Mouse (Mus musculus) gastrocnemius, postnatal 36 days (tissue): ENCODE measurements around the gene Zpbp. TPM values are rescaled to one million over a fixed set of nuclear protein-coding genes. Genes with fewer than 3 reads are reported as not detected.

Experiments
- DNase-seq, 2 experiments: peaks; one replicate each; pipeline ENCODE4 v3.0.0; 2022
- intact Hi-C: fragments of 180-260 bp; cut with DNase I; formaldehyde crosslinking; loops from one replicate; pipeline ENCODE4 v1.15.1; 2025
- long read RNA-seq, 2 experiments: library from polyadenylated mRNA; stranded (forward); transcript quantifications; one replicate each; pipeline ENCODE4 v2.0.0; 2021
- total RNA-seq, 2 experiments: library from RNA; stranded (reverse); gene quantifications; 2 replicates each; pipeline ENCODE4 v1.2.3; 2021

Zpbp gene
- total RNA-seq: under 1 TPM; 0.15 to 0.20 TPM
- long read RNA-seq, experiment 1, partial matches to known transcripts: 1 of 1 reads
- long read RNA-seq, experiment 1, other reads (novel, unspliced or antisense): 0 of 1 reads
- long read RNA-seq, experiment 2: 0 reads

DNA sequence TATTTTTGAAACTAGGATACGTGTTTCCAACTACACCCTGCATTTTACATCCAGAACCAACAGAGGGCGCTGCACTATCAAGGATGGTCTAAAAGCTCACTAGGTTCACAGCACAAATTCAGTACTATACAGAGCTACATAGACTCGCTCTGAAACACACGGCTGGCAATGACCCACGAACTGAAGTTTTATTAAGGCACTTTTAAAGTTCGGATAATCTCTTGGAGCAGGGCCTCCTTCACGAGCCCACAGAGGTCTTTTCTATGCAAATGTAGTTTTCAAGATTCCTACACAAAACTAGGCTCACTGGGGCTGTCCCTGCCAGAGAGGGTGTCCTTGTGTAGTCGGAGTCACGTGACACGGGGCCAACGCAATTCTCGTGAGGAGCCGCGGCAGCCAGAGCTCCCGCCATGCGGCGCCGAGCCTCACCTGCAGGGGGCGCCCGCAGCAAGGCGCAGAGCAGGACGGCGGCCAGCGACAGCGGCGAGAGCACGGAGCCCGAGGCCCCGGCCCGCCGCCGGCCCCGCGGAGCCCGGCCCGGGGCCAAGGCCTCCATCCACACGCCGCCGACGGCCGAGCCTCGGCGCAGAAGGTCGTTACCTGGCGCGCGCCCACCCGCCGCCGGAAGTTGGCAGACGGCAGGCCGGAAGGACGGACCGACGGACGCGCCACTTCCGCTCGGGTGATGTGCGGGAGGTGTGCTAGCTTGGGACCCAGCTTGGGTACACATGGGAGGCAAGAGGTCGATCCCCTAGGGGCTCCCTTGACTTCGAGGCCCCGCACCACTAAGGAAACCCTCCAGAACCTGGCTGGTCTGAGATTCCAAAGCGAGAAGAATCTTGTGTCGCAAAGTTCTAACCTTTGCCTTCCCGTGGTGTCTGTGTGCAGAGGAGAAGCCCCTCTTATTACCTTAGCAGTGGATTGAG is at the start of gene Zpbp, which contains the start of gene Spata48:
Gene Zpbp, minus strand, starts transcription at position 774 of the 926 bp plus-strand sequence.
Gene Spata48, plus strand, starts transcription at position 460 of the 926 bp plus-strand sequence.
- intact Hi-C loops: no loop called here
- peak; percentile 65 to 74 for DNase-seq

GRCm38 (mm10) chr11:11509413-11509812 is 47.2 kb upstream of the Zpbp start:
- intact Hi-C loops: no loop called here
- no peak for DNase-seq

- intact Hi-C loops: no loop called here
- no peak for DNase-seq
These were observed 44.0 kb upstream of the Zpbp start for GRCm38 (mm10) chr11:11506187-11506586.

DNA sequence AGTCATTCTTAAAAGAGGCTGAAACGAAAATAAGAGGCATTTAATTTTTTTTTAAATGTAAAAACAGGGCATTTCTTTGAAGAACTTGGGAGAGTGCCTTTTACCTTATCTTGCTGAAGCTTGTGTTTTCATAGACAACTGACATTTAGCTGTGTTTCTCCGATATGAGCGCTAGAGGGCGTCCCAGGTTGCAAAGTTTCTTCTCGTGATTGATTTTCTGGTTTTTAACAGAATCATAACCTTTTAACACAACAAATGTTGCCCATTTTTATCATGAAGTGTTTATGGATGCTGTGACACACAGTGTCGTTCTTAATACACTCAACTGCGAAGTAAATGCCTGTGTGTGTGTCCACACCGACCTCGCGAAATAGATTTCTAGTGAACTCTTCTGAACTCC is 37.7 kb upstream of the Zpbp start:
- DNase-seq: no peak
- intact Hi-C loops: no loop called here

DNA sequence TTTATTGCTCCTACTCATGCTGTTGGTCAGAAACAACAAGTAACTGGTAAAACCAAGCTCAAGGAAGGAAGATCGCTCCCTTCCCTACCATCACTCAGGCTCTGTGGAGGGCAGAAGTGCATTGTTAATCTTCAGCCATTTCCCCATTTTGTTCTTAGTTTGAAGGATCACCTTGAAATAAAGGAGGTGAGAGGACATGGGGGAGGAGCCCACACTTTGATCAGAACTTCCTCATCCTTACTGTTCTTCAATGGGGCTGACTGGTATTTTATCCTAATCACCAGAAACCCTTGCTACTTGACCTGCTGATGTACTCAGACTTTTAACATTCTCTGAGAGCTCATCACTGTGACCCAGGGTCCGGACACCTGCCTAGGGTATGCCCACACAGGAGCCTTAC is 33.5 kb upstream of the Zpbp start:
- no peak for DNase-seq
- intact Hi-C loops: no loop called here

DNA sequence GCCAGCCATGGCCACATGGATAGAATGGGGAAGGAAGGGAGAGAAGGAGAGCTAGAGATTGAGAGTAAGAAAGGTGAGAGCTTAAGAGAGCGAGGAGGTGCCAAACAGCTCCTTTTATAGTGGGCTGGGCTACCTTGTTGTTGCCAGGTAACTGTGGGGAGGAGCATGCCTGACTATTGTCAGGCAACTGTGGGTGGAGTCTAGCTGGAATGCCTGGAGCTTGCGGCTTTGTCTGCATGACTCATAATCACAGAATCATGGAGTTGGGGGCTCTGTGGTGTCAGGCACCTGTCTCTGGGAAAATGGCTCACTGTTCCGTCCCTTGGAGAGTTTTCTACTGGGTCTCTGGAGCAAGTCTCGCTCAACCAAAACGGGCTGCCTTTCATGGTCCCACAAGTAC is 29.8 kb upstream of the Zpbp start:
- DNase-seq: no peak
- intact Hi-C loops: no loop called here

DNA sequence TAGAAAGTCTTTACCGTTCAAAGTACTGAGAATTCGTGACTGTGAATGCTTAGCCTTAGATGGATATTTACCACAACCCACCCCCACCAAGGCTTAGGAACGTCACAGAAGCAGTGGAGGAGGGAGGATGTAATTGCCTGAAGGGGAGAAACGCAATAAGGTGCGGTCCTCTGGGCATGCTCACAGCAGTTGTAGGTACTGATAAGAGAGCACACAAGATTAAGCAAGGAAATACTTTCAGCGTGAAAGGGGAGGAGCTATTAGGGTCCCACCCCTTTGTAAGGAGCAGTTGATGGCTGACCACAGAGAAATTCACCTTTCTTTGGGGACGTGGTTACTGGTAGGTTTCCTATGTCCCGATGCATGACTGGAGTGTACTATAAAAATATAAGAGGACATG is 22.2 kb upstream of the Zpbp start:
- no peak for DNase-seq
- intact Hi-C loops: no loop called here

DNA sequence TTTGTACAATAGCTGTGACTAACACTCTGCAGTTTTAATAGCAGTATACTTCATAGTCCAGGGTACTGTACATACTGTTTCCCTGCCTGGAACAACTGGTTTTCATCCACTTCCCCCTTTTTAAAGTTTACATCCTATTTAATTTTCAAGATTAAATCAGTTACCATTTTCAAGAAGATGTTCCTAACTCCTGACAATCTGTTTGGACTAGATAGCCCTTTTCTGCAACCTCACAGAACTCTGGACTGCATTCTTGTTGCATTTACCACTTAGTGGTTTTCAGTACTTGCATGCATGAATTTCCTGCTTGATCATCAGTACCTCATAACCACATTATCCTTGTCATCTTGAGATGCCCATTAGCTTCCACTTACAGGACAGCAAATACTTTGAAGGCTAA is 6.7 kb upstream of the Zpbp start:
- DNase-seq: no peak
- intact Hi-C loops: no loop called here

DNA sequence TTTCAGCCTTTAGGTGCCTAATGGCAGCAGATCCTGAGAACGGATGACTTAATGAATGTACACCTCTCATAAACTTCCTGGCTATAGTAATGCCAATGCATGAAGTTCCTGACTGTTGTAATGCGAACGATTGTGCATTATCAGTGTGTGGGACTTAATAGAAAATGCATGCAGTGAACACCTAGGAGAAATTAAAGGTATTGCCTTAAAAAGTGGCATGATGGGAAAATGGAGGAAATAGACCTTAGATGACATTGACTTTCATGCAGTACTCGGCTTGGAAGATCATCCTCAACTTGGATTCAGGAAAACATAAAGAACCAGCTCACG is 318 bp upstream of the Zpbp start:
- intact Hi-C loops: no loop called here
- no peak for DNase-seq

GRCm38 (mm10) chr11:11455037-11455436 is 7.2 kb downstream of the Zpbp start:
- DNase-seq: no peak
- intact Hi-C loops: no loop called here

- DNase-seq: no peak
- intact Hi-C loops: no loop called here
These were observed 44.9 kb downstream of the Zpbp start for GRCm38 (mm10) chr11:11417356-11417755.

DNA sequence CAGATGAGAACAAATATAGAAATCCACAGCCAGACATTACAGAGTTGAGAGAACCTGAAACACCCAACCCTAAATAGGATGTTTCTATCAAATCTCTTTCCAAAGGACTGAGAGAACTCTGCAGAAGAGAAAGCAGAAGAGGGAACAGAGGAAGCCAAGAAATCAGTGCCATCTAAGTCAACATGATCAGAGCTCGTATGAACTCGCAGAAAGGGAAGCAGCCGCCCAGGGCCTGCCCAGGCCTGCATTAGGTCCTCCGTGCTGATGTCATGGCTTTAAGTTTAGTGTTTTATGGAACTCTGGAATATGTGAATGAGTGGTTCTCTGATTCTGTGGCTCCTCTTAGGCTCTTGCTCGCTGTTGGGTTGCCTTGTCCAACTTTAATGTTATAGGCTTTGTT is 48.0 kb downstream of the Zpbp start:
- no peak for DNase-seq
- intact Hi-C loops: no loop called here

DNA sequence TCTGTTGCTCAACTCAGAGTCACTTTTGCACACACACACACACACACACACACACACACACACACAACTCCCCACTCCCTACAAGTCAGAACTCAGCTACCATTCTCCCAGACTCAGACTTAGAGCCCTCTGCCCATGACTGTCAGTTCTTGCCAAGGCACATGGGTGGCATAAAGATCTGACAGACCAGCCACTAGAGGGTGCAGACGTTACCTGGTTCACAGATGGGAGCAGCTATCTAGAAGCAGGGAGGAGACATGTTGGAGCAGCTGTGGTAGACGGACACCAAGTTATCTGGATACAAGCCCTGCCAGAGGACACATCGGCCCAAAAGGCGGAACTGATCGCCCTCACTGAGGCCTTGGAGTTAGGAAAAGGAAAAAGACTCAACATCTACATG is 67.5 kb downstream of the Zpbp start:
- intact Hi-C loops: no loop called here
- no peak for DNase-seq

- DNase-seq: no peak
- intact Hi-C loops: no loop called here
These were observed 69.0 kb downstream of the Zpbp start for GRCm38 (mm10) chr11:11393164-11393563.

- DNase-seq: no peak
These were observed 90.9 kb downstream of the Zpbp start for GRCm38 (mm10) chr11:11371305-11371704.

DNA sequence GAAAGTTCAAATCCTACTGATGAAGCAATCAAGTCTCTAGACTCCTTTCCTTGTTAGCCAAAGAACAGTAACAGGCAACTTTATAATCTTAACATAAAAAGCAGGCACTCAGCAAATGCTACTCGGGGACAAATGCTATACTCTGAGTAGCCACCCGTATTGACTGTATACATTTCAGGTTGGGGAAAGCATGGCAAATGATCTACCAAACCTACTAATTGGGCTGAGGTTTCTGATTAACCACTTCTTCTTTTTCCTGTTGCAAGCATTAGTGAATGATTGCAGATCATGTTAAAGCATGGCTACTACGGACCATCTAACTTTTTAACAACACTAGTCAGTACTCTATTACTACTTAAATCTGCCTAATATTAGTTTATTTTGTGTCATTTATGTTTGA is 178.7 kb downstream of the Zpbp start:
- intact Hi-C loops: no loop called here
- DNase-seq: no peak

More at GRCm38 (mm10) chr11:11371305-11371704, 90.9 kb downstream of the Zpbp start:
- intact Hi-C loops: no loop called here

DNA sequence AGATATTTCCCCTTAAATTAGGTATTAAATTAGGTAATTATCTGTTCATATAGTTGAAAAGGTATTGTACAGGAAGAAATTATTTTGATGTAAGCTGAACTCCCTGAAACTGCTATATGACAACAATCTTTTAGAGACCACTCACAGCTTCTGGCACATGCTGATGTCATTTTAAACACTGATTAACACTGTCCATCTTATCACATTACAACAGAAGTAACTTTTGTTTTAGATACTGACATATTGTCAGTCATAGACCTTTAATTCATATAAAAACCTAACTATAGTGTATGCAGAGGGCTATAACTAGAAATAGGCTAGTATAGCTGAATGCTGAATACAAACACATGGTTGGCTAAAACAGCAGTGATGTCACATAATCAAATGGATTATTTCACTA is 182.1 kb downstream of the Zpbp start:
- DNase-seq: no peak
- intact Hi-C loops: no loop called here

GRCm38 (mm10) chr11:11257348-11257747 is 204.9 kb downstream of the Zpbp start:
- intact Hi-C loops: no loop called here
- DNase-seq: no peak

GRCm38 (mm10) chr11:11242694-11243377 is 219.4 kb downstream of the Zpbp start:
- DNase-seq: no peak
- intact Hi-C loops: no loop called here

GRCm38 (mm10) chr11:11239346-11239745 is 222.9 kb downstream of the Zpbp start:
- intact Hi-C loops: no loop called here
- DNase-seq: no peak
